Mouse (Mus musculus): Measurements from ENCODE around the gene Rhbdd1.

DNA sequence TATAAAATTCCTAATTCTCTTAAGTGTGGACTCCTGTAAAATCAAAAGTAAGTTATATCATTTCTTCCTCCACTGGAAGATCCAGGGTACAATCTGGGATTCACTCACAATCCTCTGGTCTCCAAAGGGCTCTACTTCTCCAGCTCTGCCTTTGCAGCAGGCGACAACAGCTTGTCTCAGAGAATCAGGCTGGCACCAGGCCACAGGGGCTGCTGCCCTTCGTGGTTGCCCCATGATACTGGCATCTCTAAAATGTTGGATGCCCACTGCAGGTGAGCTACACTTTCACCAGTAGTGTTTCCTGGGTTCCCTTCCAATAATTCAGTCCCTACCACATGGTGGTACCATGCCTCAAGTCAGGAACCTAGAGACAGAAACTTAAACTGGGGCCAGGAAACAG lies 67.9 kb downstream of the Rhbdd1 start:
- TF ChIP-seq CTCF (conservative IDR thresholded peaks at IDR 0.05 in 1 of 2, IDR thresholded peaks at IDR 0.05 in 1 of 2; ENCODE audit: low read depth in 2 of 2, low read length in 2 of 2) (no peak), SIN3A (IDR thresholded peaks at IDR 0.05; ENCODE audit: low read length) (no peak), ETS1 (conservative IDR thresholded peaks at IDR 0.05; ENCODE audit: low read depth, low read length) (no peak), E2F4 (IDR thresholded peaks at IDR 0.05; ENCODE audit: insufficient replicate concordance, low read depth, low read length) (no peak), POLR2A (IDR thresholded peaks at IDR 0.05; ENCODE audit: low read depth, low read length) (no peak), TCF12 (IDR thresholded peaks at IDR 0.05; ENCODE audit: low read depth, low read length) (no peak), MAX (IDR thresholded peaks at IDR 0.05; ENCODE audit: low read length) (no peak), IRF4 (IDR thresholded peaks at IDR 0.05; ENCODE audit: low read depth, low read length) (no peak), ELF1 (IDR thresholded peaks at IDR 0.05; ENCODE audit: low read depth, low read length) (no peak), USF1 (IDR thresholded peaks at IDR 0.05; ENCODE audit: low read depth, low read length) (no peak), UBTF (IDR thresholded peaks at IDR 0.05; ENCODE audit: low read depth, low read length) (no peak), ZNF384 (IDR thresholded peaks at IDR 0.05; ENCODE audit: low read depth, low read length) (no peak)
